32 mouse cellular contexts compared by ENCODE assay signal in genomic region chr7:16635116-16635515, GRCm38 (mm10). TPM values are rescaled to one million over a fixed set of nuclear protein-coding genes. Genes with fewer than 3 reads are reported as not detected.
"Had no signal": no experiment of that assay in that cellular context is flagged by ENCODE, and none has a peak within 500 bp of the region (broad histone marks: within the 10 kb centered on the region; RNA-seq: fewer than 3 reads in every experiment).

No protein-coding gene starts in this region.

- H3K27me3 ChIP-seq: kidney, embryonic 15.5 days; limb, embryonic 13.5 days; liver, embryonic 12.5 days; liver, embryonic 15.5 days; lung, embryonic 15.5 days; midbrain, embryonic 13.5 days; neural tube, embryonic 13.5 days had no signal

- DNase-seq: kidney, postnatal 14 days; kidney, postnatal 4 days; liver; lung, adult 18-20 months; lung, postnatal 10 days; lung, postnatal 36 days; retina, postnatal 1 day; right cerebral cortex, postnatal 25 days; thymus, adult 2 months; thymus, postnatal 14 days; thymus, postnatal 4 days had no signal

- H3K36me3 ChIP-seq: kidney, embryonic 15.5 days; limb, embryonic 10.5 days; limb, embryonic 13.5 days; liver, embryonic 12.5 days; liver, embryonic 15.5 days; lung, embryonic 15.5 days; midbrain, embryonic 10.5 days; midbrain, embryonic 13.5 days; neural tube, embryonic 13.5 days had no signal

- H3K4me1 ChIP-seq: limb, embryonic 13.5 days; liver, embryonic 12.5 days; liver, embryonic 15.5 days; lung, embryonic 15.5 days; midbrain, embryonic 13.5 days had no signal

- ATAC-seq: liver, embryonic 12.5 days; midbrain, embryonic 13.5 days; midbrain, embryonic 16.5 days had no signal

- H3K4me2 ChIP-seq: kidney, embryonic 15.5 days; limb, embryonic 13.5 days; liver, embryonic 12.5 days; liver, embryonic 15.5 days; lung, embryonic 15.5 days; midbrain, embryonic 13.5 days; neural tube, embryonic 13.5 days had no signal

- H3K9ac ChIP-seq: kidney, embryonic 15.5 days; limb, embryonic 13.5 days; liver, embryonic 12.5 days; liver, embryonic 15.5 days; lung, embryonic 15.5 days; midbrain, embryonic 13.5 days; neural tube, embryonic 13.5 days had no signal

- H3K4me3 ChIP-seq: kidney, embryonic 15.5 days; limb, embryonic 10.5 days; limb, embryonic 13.5 days; liver, embryonic 12.5 days; liver, embryonic 15.5 days; lung, embryonic 15.5 days; megakaryocyte, embryonic 14.5 days; midbrain, embryonic 10.5 days; midbrain, embryonic 13.5 days; myocyte; neural tube, embryonic 13.5 days had no signal

- H3K27ac ChIP-seq: kidney, embryonic 15.5 days; limb, embryonic 10.5 days; limb, embryonic 13.5 days; liver, embryonic 12.5 days; liver, embryonic 15.5 days; lung, embryonic 15.5 days; midbrain, embryonic 10.5 days; midbrain, embryonic 13.5 days; neural tube, embryonic 13.5 days; stomach, postnatal 0 days had no signal

- H3K9me3 ChIP-seq: limb, embryonic 10.5 days; limb, embryonic 13.5 days; liver, embryonic 12.5 days; lung, embryonic 15.5 days; midbrain, embryonic 13.5 days; neural tube, embryonic 13.5 days had no signal

RNA-seq across cellular contexts. Expression of gene Ceacam15, which starts 40.4 kb away (rescaled TPM):
- total RNA-seq: layer of hippocampus, adult 18-20 months; layer of hippocampus, postnatal 14 days; left cerebral cortex, adult 18-20 months; left cerebral cortex, postnatal 25 days; monocyte, adult 5-6 weeks; neutrophil, adult 5-6 weeks had no signal
- polyA plus RNA-seq: kidney, embryonic 15.5 days; limb, embryonic 10.5 days; limb, embryonic 13.5 days; liver, embryonic 12.5 days; liver, embryonic 15.5 days; lung, embryonic 15.5 days; midbrain, embryonic 10.5 days; midbrain, embryonic 13.5 days; midbrain, embryonic 16.5 days; myocyte; neural tube, embryonic 13.5 days; small intestine, adult 2 months; stomach, embryonic 14.5 days; stomach, postnatal 0 days had no signal
